Mouse (Mus musculus) cerebellum, adult 9-11 months (tissue): Measurements from ENCODE around the gene Ptms.
"Not testable (repeated sequence)": the region's sequence is repeated elsewhere in the genome, so short reads cannot be mapped to it uniquely, and the experiment has no call there.

Experiments used
- DNase-seq: peaks from one replicate; pipeline ENCODE4 v3.0.0; 2022

Gene Ptms

DNA sequence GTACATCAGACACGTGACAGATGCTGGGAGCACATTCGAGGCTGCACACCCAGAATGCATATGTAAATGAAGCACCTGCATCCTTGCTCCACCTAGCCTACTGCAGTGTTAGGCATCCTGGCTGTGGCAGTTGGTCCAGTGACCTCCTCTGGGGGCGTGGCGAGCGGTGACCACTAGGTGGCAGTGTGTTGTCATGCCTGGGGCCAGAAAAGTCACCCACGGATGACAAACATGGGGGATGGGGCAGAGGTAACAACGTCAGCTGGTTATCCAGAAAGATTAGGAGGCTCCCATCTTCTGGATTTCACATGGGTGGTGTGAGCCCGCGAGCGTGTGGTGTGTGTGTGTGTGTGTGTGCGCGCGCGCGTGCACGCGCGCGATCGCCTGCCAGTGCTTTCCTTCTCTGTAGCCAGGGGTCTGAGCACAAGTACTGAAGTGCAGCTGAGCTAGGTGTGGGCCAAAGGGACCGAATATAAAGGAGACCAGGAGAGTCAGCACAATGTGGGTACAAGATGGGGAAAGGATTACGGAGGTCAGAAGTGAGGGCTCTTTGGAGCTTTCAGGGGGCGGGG lies 16.2 kb downstream of the Ptms start:
- peak; percentile 97 for DNase-seq

GRCm38 (mm10) chr6:124901851-124902250 lies 18.1 kb downstream of the Ptms start:
- peak; percentile 20 for DNase-seq

GRCm38 (mm10) chr6:124900801-124901480 lies 19.0 kb downstream of the Ptms start:
- DNase-seq = peak; percentile 60

DNA sequence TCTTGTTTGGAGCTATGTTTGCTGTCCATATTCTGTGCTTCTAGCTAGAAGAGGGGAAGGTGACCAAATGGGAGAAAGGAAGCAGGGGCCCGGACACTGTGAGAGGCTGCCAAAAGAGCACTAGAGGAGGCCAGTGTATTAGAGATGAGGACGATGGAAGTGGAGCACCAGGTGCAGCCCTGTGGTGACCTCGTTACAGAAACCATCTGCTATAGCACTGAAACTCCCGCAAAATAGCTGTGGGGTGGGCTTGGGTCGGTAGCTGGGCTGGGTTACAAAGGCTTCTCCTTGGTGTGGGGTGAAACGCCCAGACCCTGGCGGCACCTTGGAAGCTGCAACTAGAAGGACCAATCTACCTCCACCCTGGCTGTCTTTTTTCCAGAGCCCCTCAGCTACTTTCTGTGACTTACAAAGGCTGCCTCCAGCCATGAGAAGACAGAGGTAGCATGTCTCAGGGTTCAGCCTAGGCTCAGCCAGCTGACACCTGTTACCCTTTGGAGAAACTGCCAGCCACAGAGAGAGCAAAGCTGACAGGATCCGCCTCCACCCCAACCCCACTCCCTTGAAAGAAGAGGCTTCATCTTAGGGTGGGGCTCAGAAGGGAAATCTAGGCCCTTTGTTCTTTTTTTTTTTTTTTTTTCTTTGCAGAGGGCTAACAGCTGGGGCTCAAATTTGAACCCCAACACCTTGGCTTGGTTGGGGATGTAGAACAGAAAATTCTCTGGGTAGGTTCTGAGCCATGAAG lies 19.7 kb downstream of the Ptms start:
- peak; percentile 67 for DNase-seq

GRCm38 (mm10) chr6:124898359-124898758 lies 21.5 kb downstream of the Ptms start:
- no peak for DNase-seq

DNA sequence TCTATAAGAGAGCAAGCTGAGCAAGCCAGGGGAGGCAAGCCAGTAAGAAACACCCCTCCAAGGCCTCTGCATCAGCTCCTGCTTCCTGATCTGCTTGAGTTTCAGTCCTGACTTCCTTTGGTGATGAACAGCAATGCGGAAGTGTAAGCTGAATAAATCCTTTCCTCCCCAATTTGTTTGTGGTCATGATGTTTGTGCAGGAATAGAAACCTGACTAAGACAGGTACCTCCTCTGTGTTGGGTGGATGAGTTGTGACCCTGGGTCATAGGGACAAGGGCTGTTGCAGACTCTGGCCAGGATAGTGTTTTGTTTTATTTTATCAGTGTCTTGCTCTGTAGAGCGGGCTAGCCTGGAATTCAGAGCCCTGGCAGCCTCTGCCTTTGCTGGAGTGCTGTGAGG lies 25.8 kb downstream of the Ptms start:
- DNase-seq = not testable (repeated sequence)

- DNase-seq = no peak
These were observed 28.9 kb downstream of the Ptms start for GRCm38 (mm10) chr6:124890997-124891396.

DNA sequence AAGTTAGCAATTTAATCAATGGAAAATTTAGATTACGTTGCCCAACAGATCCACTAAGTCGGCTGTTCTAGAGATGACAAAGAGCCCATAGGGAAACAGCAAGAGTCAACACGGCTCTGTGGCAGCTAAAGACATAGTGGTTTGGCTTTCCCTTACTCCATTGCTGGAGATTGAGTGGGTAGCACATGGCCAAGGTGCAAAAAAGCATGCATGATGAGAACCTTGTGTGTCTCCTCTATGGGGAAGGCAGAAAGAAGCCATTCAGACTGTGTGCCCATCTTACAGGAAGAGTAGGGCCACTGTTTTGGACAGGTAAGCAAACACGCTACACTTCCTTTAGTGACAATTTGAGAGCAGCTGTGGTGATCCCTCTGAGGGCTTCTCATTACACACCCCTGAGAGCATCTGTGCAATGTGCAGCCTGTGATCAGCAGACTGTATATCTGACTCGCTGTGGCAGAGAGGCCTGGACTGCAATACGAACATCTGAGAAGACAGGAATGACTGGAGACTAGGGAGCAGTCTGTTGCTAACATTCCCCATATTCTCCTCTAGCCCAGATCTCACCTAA lies 31.3 kb downstream of the Ptms start:
- no peak for DNase-seq

GRCm38 (mm10) chr6:124887986-124888385 lies 31.9 kb downstream of the Ptms start, which contains the start of gene Cd4:
Gene Cd4, minus strand, starts transcription at chr6:124888221.
- no peak for DNase-seq

DNA sequence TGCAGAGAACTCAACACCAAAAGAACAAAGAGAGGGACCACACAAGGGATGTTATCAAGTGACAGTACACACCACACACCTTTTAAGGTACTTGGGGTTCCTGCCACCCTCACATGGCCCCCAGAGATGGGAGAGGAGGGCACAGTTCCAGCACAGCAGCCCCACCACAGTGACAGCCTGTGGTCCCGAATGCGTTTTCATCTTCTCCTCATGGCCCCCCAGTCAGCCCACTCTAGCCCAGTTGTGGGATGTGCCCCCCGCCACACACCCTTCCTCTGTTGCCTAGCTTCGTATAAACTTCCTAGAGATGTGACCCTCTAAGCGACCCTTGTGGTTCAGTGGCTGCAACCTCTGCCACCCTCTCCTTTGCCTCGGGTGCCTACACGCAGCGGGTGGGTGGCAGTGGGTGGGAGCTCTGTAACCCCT lies 33.9 kb downstream of the Ptms start:
- DNase-seq = peak; percentile 16

DNA sequence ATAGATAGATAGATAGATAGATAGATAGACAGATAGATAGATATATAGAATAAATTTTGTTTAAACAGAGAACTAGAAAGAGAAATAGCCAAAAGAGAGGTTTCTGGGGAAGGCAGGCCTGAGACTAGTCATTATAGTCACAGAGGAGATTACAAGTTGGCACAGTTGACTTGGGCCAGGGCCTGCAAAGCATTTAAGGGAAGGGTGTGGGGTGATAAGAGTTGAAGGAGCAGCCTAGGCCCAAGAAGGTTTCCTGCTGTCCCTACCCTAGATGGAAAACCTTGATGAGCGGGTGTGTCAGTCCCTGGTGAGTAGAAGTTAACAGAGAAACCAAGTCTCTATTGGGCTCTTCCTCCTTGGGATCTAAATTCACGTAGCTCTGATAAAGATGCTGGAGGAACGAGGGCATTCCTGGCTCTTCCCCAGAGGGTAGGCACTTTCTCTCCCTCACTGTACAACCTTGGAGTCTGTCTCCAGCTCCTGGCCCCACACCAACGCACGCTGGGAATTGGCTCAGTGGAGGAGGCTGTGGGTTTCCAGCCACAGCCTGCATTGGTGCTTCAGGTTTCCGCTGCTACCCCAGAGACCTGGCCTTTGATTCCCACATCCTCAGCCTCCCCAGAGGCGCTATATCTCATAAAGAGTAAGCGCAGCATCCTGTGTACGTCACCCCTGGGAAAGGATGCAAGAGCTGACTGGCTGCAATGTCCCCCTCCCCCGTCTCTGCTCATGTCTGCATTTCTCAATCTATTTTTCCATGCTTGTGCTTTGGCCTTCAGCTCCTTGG lies 35.0 kb downstream of the Ptms start:
- DNase-seq = peak; percentile 86

DNA sequence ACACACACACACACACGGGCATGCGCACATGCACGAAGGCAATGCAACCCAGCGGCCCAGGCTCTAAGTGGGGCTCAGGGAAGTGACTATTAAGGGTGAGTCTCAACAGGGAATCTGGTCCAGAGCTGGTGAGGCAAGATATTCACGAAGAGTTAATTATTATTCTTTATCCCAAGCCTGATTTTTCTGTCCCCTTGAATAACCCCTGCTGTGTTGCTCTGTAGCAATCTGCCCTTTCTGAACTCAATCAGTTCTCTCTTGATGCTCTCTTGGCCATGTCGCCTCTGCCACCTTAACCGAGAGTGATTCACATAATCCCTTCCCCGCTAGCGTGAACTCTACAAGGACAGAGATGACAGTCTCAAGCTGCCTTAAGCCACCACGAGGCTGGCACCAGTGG lies 36.6 kb downstream of the Ptms start:
- no peak for DNase-seq

- DNase-seq = no peak
These were observed 38.1 kb downstream of the Ptms start for GRCm38 (mm10) chr6:124881821-124882220.

GRCm38 (mm10) chr6:124879390-124879789 lies 40.5 kb downstream of the Ptms start:
- no peak for DNase-seq

DNA sequence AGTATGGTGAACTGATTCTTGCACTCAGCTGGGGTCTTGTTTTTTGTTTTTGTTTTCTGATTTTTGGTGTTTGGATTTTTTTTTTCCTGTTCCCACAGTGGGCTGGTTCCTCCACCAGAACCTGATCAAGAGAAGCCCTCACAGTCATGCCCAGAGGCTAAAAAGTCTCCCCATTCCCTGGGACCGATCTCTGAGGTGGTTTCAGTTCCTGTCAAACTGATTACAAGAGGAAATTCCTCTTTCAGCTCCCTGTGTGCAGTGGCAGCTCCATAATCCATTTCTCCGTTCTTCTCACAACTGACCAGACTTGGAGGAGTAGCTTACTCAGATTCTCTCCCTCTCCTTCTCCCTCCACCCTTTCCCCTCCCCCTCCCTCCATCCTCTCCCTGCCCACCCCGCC lies 45.6 kb downstream of the Ptms start:
- DNase-seq = no peak

DNA sequence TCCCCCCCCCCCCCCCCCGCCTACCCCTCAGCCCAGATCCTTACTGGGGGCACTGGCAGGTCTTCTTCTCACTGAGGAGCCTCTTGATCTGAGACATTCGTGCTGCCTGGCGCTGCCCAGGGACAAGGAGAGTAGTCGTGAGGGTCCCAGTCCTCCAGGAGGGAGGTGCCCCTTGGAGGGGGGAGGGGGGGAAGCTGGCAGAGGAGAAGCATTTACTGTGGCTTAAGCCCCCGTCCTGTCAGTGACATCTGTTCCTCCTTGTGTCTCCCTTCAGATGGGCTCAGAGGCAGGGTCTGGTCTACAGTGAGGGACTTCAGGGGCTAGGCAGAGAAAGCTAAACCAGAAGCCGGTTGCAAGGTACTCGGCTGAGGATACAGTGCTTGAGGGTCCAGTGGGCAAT lies 53.3 kb downstream of the Ptms start:
- DNase-seq = peak; percentile 33

DNA sequence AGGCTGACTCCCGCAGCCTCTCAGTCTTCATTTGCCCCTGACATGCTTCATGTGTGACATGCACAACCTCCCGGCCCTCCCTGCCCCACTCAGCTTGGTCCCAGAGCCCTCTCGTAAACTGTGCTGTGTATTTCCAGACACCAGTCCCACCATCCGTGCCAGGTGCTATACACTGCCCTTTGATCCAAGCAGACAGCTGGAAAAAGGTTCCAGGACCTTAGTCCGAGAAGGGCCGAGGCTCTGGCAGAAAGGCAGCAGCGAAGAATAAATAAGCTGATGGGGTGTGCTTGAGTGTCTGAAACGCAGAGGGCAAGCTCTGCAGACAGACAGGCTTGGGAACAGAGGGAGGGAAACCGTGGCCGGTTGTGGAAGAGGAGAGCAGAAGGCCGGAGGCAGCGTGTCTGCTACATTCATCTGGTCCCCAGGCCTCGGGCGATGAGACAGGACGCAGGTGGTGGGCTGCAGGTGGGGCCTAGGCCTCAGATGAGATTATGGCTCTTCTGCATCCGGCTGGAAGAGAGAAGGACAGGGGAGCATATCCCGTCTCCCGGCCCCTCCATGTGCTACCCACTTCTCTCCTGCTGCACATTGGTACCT lies 54.0 kb downstream of the Ptms start:
- DNase-seq = peak; percentile 42
